Mouse (Mus musculus): Measurements from ENCODE around the gene Ptger1. TPM values are rescaled to one million over a fixed set of nuclear protein-coding genes. Genes with fewer than 3 reads are reported as not detected.

Ptger1 gene
- polyA plus RNA-seq, 1 experiment, result 0.78 TPM

DNA sequence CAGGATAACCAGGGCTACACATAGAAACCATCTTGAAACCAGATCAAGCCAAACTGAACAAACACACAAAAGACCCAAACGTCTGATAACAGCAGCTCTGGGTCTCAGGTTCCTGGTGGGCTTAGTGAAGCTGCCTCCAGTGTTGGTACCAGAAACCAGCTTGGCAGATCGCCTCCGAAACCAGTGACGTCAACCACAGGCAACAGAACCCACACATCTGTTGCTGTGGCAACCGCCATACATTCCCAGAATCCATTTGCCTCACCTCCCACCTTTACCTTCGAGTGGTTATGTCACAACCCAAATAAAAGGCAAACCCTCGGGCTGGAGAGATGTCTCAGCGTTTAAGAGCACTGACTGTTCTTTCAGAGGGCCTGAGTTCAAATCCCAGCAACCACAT lies 41.1 kb downstream of the Ptger1 start:
- TF ChIP-seq CEBPB (IDR thresholded peaks at IDR 0.05; ENCODE audit: insufficient read depth, poor library complexity, severe bottlenecking) (no peak), TCF12 (IDR thresholded peaks at IDR 0.05; ENCODE audit: insufficient read depth, poor library complexity, severe bottlenecking) (no peak), MYOG (IDR thresholded peaks at IDR 0.05; ENCODE audit: control insufficient read depth in 1 of 3, insufficient read depth in 1 of 3, insufficient read length in 2 of 3, low read depth in 2 of 3) (no peak), USF1 (IDR thresholded peaks at IDR 0.05; ENCODE audit: low read depth) (no peak), SRF (IDR thresholded peaks at IDR 0.05; ENCODE audit: control insufficient read depth, insufficient read length, low read depth) (no peak), POLR2A (IDR thresholded peaks at IDR 0.05; ENCODE audit: insufficient read length, low read depth) (no peak), MAX (IDR thresholded peaks at IDR 0.05; ENCODE audit: low read depth) (no peak), E2F4 (IDR thresholded peaks at IDR 0.05; ENCODE audit: insufficient read depth) (no peak)
- Histone ChIP-seq H3K27me3 (ENCODE audit: control insufficient read depth, insufficient read depth, insufficient read length) (no peaks in the 10 kb centered on the region), H3K79me2 (ENCODE audit: control insufficient read depth, insufficient read depth) (no peaks in the 10 kb centered on the region), H3K4me2 (ENCODE audit: low read depth) (no peak overlapping the region), H3ac (ENCODE audit: control insufficient read depth, insufficient read length) (no peak overlapping the region), H3K4me3 (no peak overlapping the region), H3K36me3 (ENCODE audit: control insufficient read depth, insufficient read depth) (no peaks in the 10 kb centered on the region)

DNA sequence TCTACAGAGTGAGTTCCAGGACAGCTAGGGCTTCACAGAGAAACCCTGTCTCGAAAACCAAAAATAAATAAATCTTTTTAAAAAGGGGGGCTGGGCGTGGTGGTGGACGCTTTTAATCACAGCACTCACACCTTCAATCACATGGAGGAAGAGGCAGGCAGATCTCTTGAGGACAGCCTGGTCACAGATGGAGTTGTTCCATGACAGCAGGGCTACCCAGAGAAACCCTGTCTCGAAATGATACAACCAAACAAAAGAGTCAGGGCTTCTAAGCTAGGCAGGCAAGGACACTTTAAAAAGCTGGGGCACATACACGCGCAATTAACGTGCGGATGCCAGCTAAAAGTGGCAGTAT lies 48.2 kb downstream of the Ptger1 start:
- H3K36me3 ChIP-seq (ENCODE audit: control insufficient read depth, insufficient read depth), result peaks cover 5% of the 10 kb centered on the region
- TF ChIP-seq MAX (IDR thresholded peaks at IDR 0.05; ENCODE audit: low read depth) (no peak), POLR2A (IDR thresholded peaks at IDR 0.05; ENCODE audit: insufficient read length, low read depth) (peak; percentile 45)
- H3K27me3 ChIP-seq (ENCODE audit: control insufficient read depth, insufficient read depth, insufficient read length), result no peaks in the 10 kb centered on the region
- H3ac ChIP-seq (ENCODE audit: control insufficient read depth, insufficient read length), result peak overlapping the region; percentile 36
- peaks cover 45% of the 10 kb centered on the region for H3K79me2 ChIP-seq (ENCODE audit: control insufficient read depth, insufficient read depth)
- H3K4me2 ChIP-seq (ENCODE audit: low read depth), result peak overlapping the region; percentile 58
- peak overlapping the region; percentile 93 for H3K4me3 ChIP-seq

DNA sequence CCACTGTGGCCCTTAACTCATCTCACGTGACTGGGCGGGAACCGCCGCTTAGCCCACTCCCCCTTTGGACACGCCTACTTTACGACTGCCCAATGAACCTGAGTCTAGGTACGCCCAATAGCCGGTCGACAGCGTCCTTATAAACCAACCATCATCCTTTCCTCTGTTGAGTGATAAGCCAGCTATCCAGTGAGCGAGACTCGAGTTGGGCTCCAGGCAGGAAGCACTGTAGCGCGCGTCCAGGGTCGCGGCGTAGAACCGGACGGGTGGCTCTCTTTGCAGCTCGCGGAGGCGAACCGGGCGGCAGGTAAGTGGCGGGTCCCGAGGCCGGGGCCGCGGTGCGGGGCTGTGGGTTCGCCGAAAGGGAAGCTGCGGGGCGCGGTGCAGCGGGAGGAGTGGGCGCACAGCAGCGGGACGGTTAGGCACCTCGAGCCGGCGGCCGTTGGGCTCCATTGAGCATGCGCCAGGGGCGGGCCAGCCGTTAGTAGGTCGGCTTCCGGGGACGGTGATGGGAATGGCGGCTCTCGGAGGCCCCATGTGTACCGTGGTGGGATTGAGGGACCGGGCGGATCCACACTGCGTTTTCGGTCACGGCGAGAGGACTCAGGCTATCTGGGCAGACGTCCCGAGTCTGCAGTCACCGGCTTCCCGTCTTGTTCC lies 48.7 kb downstream of the Ptger1 start, which contains the start of gene Ddx39:
Ddx39 (plus strand) TSS at position 147 of the 660 bp plus-strand sequence.
- Histone ChIP-seq H3ac (ENCODE audit: control insufficient read depth, insufficient read length) (peak within 1 kb of the TSS; percentile 36), H3K79me2 (ENCODE audit: control insufficient read depth, insufficient read depth) (peaks cover 47% of the 10 kb centered on the region)
- TF ChIP-seq SRF (IDR thresholded peaks at IDR 0.05; ENCODE audit: control insufficient read depth, insufficient read length, low read depth), result peak; percentile 75
- TF ChIP-seq POLR2A (IDR thresholded peaks at IDR 0.05; ENCODE audit: insufficient read length, low read depth), result peak; percentile 81
- TF ChIP-seq USF1 (IDR thresholded peaks at IDR 0.05; ENCODE audit: low read depth), result peak; percentile 93
- no peak for TF ChIP-seq MYOG (IDR thresholded peaks at IDR 0.05; ENCODE audit: control insufficient read depth in 1 of 3, insufficient read depth in 1 of 3, insufficient read length in 2 of 3, low read depth in 2 of 3)
- no peak for TF ChIP-seq E2F4 (IDR thresholded peaks at IDR 0.05; ENCODE audit: insufficient read depth)
- TF ChIP-seq MYOD1 (IDR thresholded peaks at IDR 0.05; ENCODE audit: control insufficient read depth in 1 of 3, insufficient read length in 2 of 3, low read depth in 2 of 3), result peak in 1 of 3 experiments; percentile 29
- TF ChIP-seq TCF12 (IDR thresholded peaks at IDR 0.05; ENCODE audit: insufficient read depth, poor library complexity, severe bottlenecking), result no peak
- peak; percentile 76 for TF ChIP-seq POLR2AphosphoS2 (IDR thresholded peaks at IDR 0.05; ENCODE audit: insufficient read length, low read depth)

DNA sequence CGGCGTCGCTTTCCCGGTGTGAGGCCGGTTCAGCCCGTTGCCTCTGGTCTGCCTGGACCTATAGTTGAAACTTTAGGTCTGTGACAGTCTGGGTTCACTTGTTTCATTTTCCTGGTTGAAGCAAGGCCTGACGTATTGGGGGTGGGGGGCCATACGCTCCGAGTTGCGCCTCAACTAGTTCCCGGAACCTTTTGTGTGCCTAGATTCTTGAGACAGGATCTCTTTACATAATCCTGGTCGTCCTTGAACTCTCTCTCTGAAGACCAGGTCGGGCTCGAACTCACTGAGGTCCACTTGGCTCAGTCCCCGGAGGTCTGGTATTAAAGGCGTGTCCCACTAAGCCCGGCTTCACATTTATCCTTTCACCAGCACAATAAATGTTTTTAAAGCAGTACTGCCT lies 49.3 kb downstream of the Ptger1 start:
- H3K4me2 ChIP-seq (ENCODE audit: low read depth), result peak overlapping the region; percentile 96
- TF ChIP-seq SRF (IDR thresholded peaks at IDR 0.05; ENCODE audit: control insufficient read depth, insufficient read length, low read depth), result no peak
- TF ChIP-seq POLR2A (IDR thresholded peaks at IDR 0.05; ENCODE audit: insufficient read length, low read depth), result no peak
- no peak for TF ChIP-seq MAX (IDR thresholded peaks at IDR 0.05; ENCODE audit: low read depth)
- no peak for TF ChIP-seq E2F4 (IDR thresholded peaks at IDR 0.05; ENCODE audit: insufficient read depth)
- no peak for TF ChIP-seq TCF12 (IDR thresholded peaks at IDR 0.05; ENCODE audit: insufficient read depth, poor library complexity, severe bottlenecking)
- no peak for TF ChIP-seq MYOG (IDR thresholded peaks at IDR 0.05; ENCODE audit: control insufficient read depth in 1 of 3, insufficient read depth in 1 of 3, insufficient read length in 2 of 3, low read depth in 2 of 3)

More for the DNA sequence above, 48.7 kb downstream of the Ptger1 start, which contains the start of gene Ddx39:
- H3K36me3 ChIP-seq (ENCODE audit: control insufficient read depth, insufficient read depth), result peaks cover 9% of the 10 kb centered on the region
- peak within 1 kb of the TSS; percentile 93 for H3K4me3 ChIP-seq
- peak within 1 kb of the TSS; percentile 96 for H3K4me2 ChIP-seq (ENCODE audit: low read depth)
- no peaks in the 10 kb centered on the region for H3K27me3 ChIP-seq (ENCODE audit: control insufficient read depth, insufficient read depth, insufficient read length)

DNA sequence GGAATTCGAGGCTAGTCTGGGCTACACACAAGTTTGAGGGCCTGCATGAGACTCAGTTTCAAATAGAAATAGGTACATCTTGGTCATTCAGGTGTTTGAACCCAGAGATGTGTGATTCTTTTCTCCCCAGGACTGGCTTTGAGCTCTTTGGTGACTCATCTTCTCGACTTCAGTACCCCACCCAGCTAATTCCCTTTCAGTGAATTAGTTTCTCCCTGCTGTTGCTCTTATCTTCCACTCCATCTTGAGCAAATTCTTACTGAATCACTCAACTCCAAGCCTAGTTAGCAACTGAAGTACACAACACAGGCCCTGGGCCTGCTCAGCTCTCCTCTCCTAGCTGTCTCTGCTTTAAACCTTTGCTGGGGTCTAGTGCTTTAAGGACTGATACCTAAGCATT lies 50.1 kb downstream of the Ptger1 start:
- Histone ChIP-seq H3ac (ENCODE audit: control insufficient read depth, insufficient read length) (no peak overlapping the region), H3K79me2 (ENCODE audit: control insufficient read depth, insufficient read depth) (peaks cover 47% of the 10 kb centered on the region), H3K27me3 (ENCODE audit: control insufficient read depth, insufficient read depth, insufficient read length) (no peaks in the 10 kb centered on the region), H3K4me2 (ENCODE audit: low read depth) (peak overlapping the region; percentile 96), H3K36me3 (ENCODE audit: control insufficient read depth, insufficient read depth) (peaks cover 18% of the 10 kb centered on the region), H3K4me3 (peak overlapping the region; percentile 93)
- TF ChIP-seq POLR2A (IDR thresholded peaks at IDR 0.05; ENCODE audit: insufficient read length, low read depth) (no peak), MAX (IDR thresholded peaks at IDR 0.05; ENCODE audit: low read depth) (no peak), MYOD1 (IDR thresholded peaks at IDR 0.05; ENCODE audit: control insufficient read depth in 1 of 3, insufficient read length in 2 of 3, low read depth in 2 of 3) (no peak), MYOG (IDR thresholded peaks at IDR 0.05; ENCODE audit: control insufficient read depth in 1 of 3, insufficient read depth in 1 of 3, insufficient read length in 2 of 3, low read depth in 2 of 3) (no peak), CEBPB (IDR thresholded peaks at IDR 0.05; ENCODE audit: insufficient read depth, poor library complexity, severe bottlenecking) (no peak), POLR2AphosphoS2 (IDR thresholded peaks at IDR 0.05; ENCODE audit: insufficient read length, low read depth) (no peak), TCF12 (IDR thresholded peaks at IDR 0.05; ENCODE audit: insufficient read depth, poor library complexity, severe bottlenecking) (no peak), TCF3 (IDR thresholded peaks at IDR 0.05; ENCODE audit: insufficient read length, low read depth) (no peak), SRF (IDR thresholded peaks at IDR 0.05; ENCODE audit: control insufficient read depth, insufficient read length, low read depth) (no peak), USF1 (IDR thresholded peaks at IDR 0.05; ENCODE audit: low read depth) (no peak), E2F4 (IDR thresholded peaks at IDR 0.05; ENCODE audit: insufficient read depth) (no peak), REST (IDR thresholded peaks at IDR 0.05; ENCODE audit: insufficient read depth, insufficient read length) (no peak)

More for the DNA sequence above, 49.3 kb downstream of the Ptger1 start:
- Histone ChIP-seq H3K4me3 (peak overlapping the region; percentile 93), H3K36me3 (ENCODE audit: control insufficient read depth, insufficient read depth) (peaks cover 15% of the 10 kb centered on the region), H3K79me2 (ENCODE audit: control insufficient read depth, insufficient read depth) (peaks cover 47% of the 10 kb centered on the region), H3ac (ENCODE audit: control insufficient read depth, insufficient read length) (peak overlapping the region; percentile 36), H3K27me3 (ENCODE audit: control insufficient read depth, insufficient read depth, insufficient read length) (no peaks in the 10 kb centered on the region)

All from myocyte (in vitro differentiated cells).